Mouse (Mus musculus) small intestine, adult 2 months (tissue): ENCODE results near the gene Rel.

ENCODE experiments used
- CTCF ChIP-seq: fragments of 200-500 bp; IDR thresholded peaks from 2 replicates; pipeline ENCODE4 v1.5.1; 2012; ENCODE audit warnings: low read depth, mild to moderate bottlenecking, control low read depth, inconsistent platforms, low read length, moderate library complexity, mixed read lengths; ENCODE audit not compliant: insufficient replicate concordance, insufficient read length; ENCODE audit errors: extremely low read depth
- POLR2A ChIP-seq: fragments of 200-500 bp; IDR thresholded peaks from 2 replicates; pipeline ENCODE4 v1.6.1; 2012; ENCODE audit warnings: low read depth, mild to moderate bottlenecking, control low read depth, inconsistent platforms, low read length, moderate library complexity

GRCm38 (mm10) chr11:23693286-23693685 is 77.5 kb downstream of the Rel start:
- TF ChIP-seq CTCF (no peak), POLR2A (no peak)
